Mouse (Mus musculus): ENCODE results near the gene Gpd1.

The Gpd1 gene

DNA sequence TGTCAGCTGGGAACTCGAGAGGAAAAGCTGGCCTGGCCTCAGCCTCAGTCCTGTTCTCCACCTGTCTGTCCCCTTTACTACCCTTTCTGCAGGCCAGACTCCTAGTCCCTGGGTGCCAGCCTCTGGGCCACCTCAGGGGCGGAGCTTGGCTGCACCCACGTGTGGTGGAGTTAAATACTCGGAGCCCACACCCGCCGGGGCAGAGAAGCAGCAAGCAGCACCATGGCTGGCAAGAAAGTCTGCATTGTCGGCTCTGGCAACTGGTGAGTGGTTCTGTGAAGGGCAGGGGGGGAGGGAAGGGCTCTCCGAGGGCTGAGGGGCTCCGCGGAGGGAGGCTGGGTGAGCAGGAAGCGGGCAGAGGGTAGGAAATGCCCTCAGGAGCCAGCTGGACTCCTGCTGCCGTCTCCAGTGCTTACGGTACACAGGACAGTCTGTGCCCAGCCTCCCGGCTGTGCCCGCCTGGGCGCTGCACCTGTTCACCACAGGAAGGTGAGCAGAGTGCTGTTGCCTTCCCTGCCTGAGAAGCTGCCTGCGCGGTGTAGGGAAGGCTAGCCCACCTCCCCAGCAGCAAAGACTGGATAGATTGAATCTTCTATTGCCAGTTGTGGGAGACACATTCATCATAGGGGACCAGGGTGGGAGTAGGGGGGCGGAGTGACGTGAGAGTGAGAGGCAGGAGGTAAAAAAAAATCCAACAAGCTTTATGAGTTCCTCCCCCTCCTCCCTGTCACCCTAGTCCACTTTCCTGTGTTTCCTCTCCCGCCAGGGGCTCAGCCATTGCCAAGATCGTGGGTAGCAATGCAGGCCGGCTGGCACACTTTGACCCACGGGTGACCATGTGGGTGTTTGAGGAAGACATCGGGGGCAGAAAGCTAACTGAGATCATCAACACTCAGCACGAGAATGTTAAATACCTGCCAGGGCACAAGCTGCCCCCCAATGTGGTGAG, at the start of gene Gpd1:
TSS of gene Gpd1 (plus strand) at position 130 of the 949 bp plus-strand sequence.
- DNase-seq (ENCODE audit: low read depth in 2 of 2, low spot score in 2 of 2): no peak

DNA sequence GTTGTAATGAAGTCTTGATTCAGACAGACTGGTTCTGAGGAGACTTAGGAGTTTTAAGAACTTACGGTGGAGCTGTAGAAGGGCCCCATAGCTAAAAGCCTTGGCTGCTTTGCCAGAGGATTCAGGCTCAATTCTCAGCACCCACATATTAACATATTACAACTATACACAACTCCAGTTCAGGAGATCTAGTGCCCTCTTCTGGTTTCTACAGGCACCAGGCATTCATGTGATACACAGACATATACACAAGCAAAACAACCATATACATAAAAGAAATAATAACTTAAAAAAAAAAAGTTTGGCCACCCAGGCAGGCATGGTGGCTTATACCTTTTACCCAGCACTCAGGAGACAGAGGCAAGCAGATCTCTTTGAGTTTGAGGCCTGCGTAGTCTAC, 49.8 kb upstream of the Gpd1 start:
- no peak for DNase-seq (ENCODE audit: low read depth in 2 of 2, low spot score in 2 of 2)

DNA sequence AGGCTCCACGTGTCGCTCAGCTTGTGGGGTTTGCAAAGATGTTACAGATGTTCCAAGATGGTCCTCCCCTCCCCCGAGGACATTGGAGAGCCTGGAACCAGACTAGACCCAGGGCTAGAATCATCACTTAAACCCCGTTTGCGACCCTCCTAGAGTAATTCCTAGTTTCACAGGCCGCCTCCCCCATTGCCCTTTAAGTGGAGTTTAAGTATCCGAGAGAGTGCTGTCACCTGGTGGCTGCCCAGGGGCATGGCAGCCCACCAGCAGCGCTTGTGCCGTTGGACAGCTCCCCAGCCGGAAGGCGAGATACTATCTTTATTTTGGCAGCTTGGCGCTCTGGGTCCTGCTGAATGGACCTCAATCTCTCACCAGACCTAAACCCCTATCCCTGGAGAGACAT, 48.4 kb upstream of the Gpd1 start:
- peak; percentile 58 to 80 for DNase-seq (ENCODE audit: low read depth in 2 of 2, low spot score in 2 of 2)

DNA sequence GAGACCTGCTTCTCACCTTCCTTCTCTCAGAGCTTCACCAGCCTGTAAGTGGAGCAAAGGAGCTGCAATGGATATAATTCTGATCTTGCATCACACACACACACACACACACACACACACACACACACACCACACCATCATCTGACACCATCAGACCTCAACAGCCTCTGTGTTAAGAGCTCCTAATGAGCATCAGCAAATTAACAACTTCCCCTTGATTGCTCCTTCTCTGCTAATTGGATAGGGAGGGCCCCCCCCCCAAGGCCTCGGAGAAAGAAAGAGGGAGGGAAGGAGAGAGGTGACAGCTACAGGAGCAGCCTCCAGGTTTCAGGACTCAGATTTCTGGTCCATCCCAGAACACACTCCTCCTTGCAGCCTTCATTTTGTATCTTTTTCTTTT, 47.9 kb upstream of the Gpd1 start:
- DNase-seq (ENCODE audit: low read depth in 2 of 2, low spot score in 2 of 2): no peak

DNA sequence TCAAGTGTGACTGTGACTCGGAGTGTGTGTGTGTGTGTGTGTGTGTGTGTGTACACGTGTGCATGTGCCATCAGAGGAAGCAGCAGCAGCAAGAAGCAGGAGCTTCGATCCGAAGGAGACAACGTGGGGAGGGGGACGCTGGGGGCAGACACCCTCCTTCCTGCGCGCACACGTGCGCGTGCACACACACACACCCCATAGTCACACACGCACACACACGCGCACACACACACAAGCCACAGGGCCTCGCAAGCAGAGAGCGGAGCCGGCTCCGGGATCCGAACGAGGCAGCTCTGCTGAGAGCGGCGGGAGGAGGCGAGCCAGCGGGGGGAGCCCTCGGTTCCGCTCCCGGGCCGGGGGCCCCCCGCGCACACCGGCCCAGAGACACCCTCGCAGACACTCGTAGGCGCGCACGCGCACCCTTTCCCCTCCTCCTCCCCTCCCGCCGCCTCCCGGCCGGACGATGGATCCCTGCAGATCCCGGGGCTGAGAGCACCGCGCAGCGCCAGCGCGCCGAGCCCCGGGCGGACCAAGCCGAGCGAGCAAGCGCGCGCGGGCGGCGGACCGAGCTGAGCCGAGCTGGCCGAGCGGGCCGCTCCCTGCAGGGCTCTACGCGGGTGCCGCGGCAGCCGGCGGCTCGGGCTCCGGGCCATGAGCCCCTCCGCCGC, 47.0 kb upstream of the Gpd1 start, which contains the start of gene Asic1:
TSS of gene Asic1 (plus strand) at position 215 of the 668 bp plus-strand sequence.
- DNase-seq (ENCODE audit: low read depth in 2 of 2, low spot score in 2 of 2): no peak

DNA sequence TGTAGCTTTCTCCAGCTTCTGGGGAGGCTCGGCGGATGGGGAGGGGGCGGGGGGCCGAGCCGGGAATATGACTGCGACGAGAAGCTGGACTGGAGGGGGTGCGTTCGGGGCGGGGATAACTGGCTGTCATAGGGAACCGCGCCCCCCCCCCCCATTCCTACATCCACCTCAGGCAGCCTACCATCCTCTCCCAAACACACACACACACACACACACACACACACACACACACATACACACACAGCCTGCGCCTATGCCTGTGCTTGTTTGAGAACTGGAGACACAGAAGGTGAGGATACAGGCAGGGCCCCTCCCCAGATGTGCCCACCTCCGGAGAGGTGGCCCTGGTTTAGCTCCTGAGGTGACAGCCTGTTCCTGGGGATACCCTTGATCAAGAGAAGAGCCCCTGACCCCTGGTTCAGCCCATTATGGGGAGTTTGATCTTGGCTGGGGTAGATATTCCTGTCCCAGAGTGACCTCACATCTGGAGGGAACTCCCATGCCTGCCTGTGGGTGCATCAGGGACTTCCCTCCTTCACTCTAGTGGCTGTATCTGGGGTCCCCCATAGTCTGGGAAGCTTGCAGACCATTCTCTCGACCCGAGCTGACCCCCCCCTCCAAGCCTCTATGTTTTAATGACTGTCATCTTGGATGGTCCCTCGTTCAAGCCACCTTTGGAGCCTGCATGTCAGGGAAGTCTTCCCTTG, 46.2 kb upstream of the Gpd1 start:
- DNase-seq (ENCODE audit: low read depth in 2 of 2, low spot score in 2 of 2): no peak

- no peak for DNase-seq (ENCODE audit: low read depth in 2 of 2, low spot score in 2 of 2)
These were observed 45.5 kb upstream of the Gpd1 start for GRCm38 (mm10) chr15:99671783-99672182.

GRCm38 (mm10) chr15:99674866-99675265, 42.4 kb upstream of the Gpd1 start:
- DNase-seq (ENCODE audit: low read depth in 2 of 2, low spot score in 2 of 2): no peak

GRCm38 (mm10) chr15:99677089-99677488, 40.2 kb upstream of the Gpd1 start:
- DNase-seq (ENCODE audit: low read depth in 2 of 2, low spot score in 2 of 2): no peak

DNA sequence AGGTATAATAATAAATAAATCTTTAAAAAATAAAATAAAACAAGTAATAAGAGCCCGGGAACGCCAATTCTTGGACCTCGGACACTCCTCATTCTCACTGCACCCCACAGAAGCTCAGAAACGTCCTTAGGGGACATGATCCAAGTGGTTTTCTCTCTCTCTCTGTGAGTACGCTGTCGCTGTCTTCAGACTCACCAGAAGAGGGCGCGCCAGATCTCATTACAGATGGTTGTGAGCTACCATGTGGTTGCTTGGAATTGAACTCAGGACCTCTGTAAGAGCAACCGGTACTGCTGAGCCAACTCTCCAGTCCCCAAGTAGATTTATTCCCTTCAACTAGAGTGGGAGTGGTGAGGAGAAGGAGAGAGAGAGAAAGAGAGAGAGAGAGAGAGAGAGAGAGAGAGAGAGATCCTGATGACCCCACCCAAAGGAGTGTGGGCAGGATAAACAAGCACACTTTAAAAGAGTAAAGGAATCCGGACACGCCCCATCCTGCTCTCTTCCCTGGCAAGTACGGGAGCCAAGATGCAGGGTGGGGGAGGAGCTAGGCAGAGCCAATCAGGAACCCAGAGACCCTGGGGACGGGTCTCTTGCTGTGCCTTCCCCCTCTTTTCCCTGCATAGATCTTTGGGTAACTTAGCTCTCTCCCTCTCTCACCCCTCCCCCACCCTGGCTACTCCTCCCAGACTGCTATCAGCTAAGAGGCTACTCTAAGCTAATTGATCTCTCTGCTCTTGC, 39.1 kb upstream of the Gpd1 start:
- peak in 1 of 2 experiments; percentile 34 for DNase-seq (ENCODE audit: low read depth in 2 of 2, low spot score in 2 of 2)

DNA sequence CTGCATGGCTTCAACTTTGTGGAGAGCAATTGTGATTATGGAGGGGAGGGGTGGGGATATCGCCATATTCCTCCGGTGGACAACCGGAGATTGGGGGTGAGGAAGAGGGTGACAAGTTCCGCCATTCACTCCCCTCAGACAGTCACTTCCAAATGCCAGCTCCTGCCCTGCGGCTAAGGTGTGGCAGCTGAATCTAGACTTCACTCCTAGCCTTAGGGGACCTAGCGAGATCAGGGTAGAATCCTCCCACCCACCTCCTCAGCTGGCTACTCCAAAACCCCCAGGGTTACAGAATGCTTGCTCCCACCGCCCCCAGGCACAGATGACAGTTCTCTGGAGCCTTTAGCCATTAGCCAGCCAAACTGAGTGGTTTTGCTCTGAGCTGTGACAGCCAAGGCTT, 38.3 kb upstream of the Gpd1 start:
- no peak for DNase-seq (ENCODE audit: low read depth in 2 of 2, low spot score in 2 of 2)

DNA sequence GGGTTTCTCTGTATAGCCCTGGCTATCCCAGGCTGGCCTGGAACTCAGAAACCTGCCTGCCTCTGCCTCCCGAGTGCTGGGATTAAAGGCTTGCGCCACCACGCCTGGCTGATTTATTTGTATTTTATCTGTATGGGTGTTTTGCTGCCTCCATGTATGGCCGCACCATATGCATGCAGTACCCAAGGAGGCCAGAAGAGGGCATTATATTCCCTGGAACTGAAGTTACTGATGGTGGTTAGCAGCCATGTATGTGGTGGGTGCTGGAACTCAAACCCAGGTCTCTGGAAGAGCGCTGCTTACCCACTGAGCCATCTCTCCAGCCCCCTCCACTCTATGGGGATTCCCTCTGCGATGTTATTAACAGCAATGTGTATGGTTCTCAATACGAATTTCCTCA, 34.4 kb upstream of the Gpd1 start:
- peak in 1 of 2 experiments; percentile 46 for DNase-seq (ENCODE audit: low read depth in 2 of 2, low spot score in 2 of 2)

DNA sequence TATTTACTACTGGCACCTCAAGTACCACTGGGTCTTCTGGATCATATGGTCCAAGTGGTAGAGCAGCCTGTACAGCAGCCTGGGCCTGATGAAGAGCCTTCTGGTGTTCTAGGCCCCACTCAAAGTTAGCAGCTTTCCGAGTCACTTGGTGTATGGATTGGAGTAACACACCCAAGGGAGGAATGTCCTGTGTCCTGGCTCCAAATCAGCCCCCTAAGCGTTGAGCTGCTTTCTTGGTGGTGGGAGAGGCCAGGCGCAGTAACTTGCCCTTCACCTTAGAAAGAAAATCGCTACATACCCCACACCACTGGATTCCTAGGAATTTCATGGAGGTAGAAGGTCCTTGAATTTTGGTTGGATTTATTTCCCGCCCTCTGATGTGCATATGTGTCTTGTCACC, 33.2 kb upstream of the Gpd1 start:
- no peak for DNase-seq (ENCODE audit: low read depth in 2 of 2, low spot score in 2 of 2)

DNA sequence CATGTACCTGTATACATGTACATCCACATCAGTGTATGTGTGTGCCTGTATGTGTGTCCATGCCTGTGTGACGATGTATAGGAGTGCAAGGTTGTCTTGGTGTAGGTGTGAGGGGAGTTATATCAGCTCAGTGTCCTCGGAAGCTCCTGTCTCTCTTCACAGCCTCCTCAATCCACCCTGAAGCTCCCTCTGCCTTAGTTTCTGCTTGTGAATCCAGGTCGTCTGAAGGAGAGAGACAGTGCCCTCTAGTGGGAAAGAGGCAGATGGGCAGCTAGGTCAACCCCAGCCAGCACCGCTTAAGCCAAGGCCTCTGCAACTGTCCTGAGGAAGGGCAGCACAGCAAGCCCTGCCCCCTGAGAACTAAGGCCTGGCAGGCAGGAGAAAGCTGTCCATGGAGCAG, 28.6 kb upstream of the Gpd1 start:
- peak in 1 of 2 experiments; percentile 34 for DNase-seq (ENCODE audit: low read depth in 2 of 2, low spot score in 2 of 2)

DNA sequence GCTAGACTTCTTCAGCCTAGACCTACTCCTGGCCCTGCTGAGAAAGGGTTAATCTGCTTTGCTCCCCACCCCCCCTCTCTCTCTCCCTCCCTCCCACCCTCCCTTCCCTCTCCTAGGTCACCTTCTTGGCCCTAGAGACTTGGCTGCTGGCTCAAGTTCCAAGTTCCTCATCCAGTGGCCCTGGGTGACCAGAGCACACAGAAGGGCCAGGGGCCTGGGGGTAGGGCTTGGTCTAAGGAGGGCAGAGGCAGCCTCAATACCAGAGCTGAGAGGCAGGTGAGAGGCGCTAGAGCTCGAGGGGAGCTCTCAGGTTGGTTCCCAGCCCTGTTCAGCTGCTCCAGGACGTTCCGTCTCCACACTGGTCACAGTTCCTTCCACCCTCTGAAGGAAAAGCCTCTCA, 26.4 kb upstream of the Gpd1 start:
- DNase-seq (ENCODE audit: low read depth in 2 of 2, low spot score in 2 of 2): no peak

GRCm38 (mm10) chr15:99691976-99692375, 25.3 kb upstream of the Gpd1 start:
- DNase-seq (ENCODE audit: low read depth in 2 of 2, low spot score in 2 of 2): no peak

- DNase-seq (ENCODE audit: low read depth in 2 of 2, low spot score in 2 of 2): no peak
These were observed 20.0 kb upstream of the Gpd1 start for GRCm38 (mm10) chr15:99697309-99697708.

DNA sequence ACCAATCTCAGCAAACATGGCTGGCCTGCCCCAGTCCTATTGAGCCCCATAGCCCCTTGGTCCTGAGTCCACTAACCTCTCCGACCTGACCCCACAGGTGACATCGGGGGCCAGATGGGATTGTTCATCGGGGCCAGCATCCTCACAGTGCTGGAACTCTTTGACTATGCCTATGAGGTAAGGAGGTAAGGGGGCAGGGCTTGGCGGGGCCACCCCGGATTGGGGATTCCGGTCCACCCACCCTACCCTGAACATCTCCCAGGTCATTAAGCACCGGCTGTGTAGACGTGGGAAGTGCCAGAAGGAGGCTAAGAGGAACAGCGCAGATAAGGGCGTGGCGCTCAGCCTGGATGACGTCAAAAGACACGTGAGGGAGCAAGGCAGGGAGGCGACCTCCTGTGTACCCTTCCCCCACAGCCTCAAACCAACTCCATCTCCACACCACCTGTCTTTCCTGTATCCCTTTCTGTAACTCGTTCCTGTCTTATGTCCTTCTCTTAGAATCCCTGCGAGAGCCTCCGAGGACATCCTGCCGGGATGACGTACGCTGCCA, 18.7 kb upstream of the Gpd1 start:
- DNase-seq (ENCODE audit: low read depth in 2 of 2, low spot score in 2 of 2): no peak

DNA sequence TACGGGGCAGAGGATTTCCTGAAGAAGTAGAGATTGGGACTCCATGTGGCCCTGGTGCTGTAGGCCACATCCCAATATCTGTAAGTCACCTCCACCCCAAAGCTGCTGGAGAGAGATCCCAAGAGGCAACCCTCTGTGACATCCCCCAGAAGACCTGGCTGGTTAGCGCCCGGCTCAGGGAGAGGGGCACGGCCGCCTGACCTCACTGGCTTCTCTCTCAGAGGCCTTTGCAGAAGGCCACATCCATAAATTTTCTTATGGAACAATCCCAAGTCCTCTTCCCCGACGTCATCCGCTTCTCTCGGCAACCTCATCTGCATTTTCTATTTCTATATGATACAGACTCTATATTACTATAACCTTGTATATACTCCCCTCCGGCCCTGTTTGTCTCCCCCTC, 17.6 kb upstream of the Gpd1 start:
- DNase-seq (ENCODE audit: low read depth in 2 of 2, low spot score in 2 of 2): no peak

- no peak for DNase-seq (ENCODE audit: low read depth in 2 of 2, low spot score in 2 of 2)
These were observed 16.9 kb upstream of the Gpd1 start for GRCm38 (mm10) chr15:99700219-99701106.
